Mouse (Mus musculus): ENCODE results near the gene Dtd1.

DNA sequence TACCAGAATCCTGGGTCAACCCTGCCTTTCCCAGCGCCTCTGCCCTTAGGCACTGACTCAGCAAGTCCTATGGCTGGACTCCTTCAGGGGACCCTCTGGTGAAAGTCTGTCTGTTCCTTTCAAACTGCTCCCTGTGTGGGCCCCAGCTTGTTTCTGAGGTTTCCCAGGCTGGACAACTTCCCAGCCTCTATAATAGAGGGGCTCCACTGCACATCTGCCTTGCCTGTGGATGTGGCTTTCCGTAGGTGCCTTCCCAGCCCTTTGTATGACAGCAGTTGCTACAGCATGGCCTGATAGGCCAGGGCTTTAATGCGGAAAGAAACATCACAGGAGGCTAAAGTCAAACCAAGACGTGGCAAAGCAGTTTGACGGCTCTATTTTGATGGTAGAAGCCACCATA is 119.6 kb downstream of the Dtd1 start:
- TF ChIP-seq CTCF (IDR thresholded peaks at IDR 0.05; ENCODE audit: low read depth) (no peak), EP300 (optimal IDR thresholded peaks at IDR 0.05) (no peak)
